Mouse (Mus musculus) limb, embryonic 14.5 days (tissue): Measurements from ENCODE around the gene Pisd. TPM values are rescaled to one million over a fixed set of nuclear protein-coding genes. Genes with fewer than 3 reads are reported as not detected.

ENCODE experiments used
- ATAC-seq: fragments of 200-750 bp; cut with Nextera tagmentation; 2 replicates; pipeline ENCODE4 v1.8.0; 2017; ENCODE audit warnings: low read depth, moderate number of reproducible peaks, moderate TSS enrichment; ENCODE audit not compliant: low FRiP score
- DNase-seq: peaks from one replicate; pipeline ENCODE4 v3.0.0-alpha.2; 2015; ENCODE audit warnings: low spot score
- H3K27ac ChIP-seq: fragments of 300-500 bp; sonication (generic); replicated peaks from 2 replicates; pipeline ENCODE4 v1.5.1; 2014; ENCODE audit warnings: low read depth, mild to moderate bottlenecking, low read length, moderate library complexity, mixed read lengths
- H3K27me3 ChIP-seq: fragments of 300-500 bp; sonication (generic); 2 replicates; pipeline ENCODE4 v1.6.1; 2014; ENCODE audit warnings: low read length, mixed read lengths; ENCODE audit not compliant: control insufficient read depth, insufficient read depth
- H3K36me3 ChIP-seq: fragments of 300-500 bp; sonication (generic); 2 replicates; pipeline ENCODE4 v1.6.1; 2014; ENCODE audit warnings: mild to moderate bottlenecking, low read length, moderate library complexity, mixed read lengths; ENCODE audit not compliant: control insufficient read depth, insufficient read depth
- H3K4me1 ChIP-seq: fragments of 300-500 bp; sonication (generic); 2 replicates; pipeline ENCODE4 v1.6.1; 2014; ENCODE audit warnings: antibody characterized with exemption, low read length, mixed read lengths; ENCODE audit not compliant: control insufficient read depth, insufficient read depth
- H3K4me2 ChIP-seq: fragments of 300-500 bp; sonication (generic); replicated peaks from 2 replicates; pipeline ENCODE4 v1.6.1; 2014; ENCODE audit warnings: low read depth, mild to moderate bottlenecking, low read length, moderate library complexity; ENCODE audit not compliant: severe bottlenecking
- H3K4me3 ChIP-seq: fragments of 300-500 bp; sonication (generic); replicated peaks from 2 replicates; pipeline ENCODE4 v1.5.1; 2014; ENCODE audit warnings: low read length
- H3K9ac ChIP-seq: fragments of 300-500 bp; sonication (generic); 2 replicates; pipeline ENCODE4 v1.6.1; 2014; ENCODE audit warnings: mild to moderate bottlenecking, low read depth, low read length, moderate library complexity; ENCODE audit not compliant: severe bottlenecking
- H3K9me3 ChIP-seq: fragments of 300-500 bp; sonication (generic); 2 replicates; pipeline ENCODE4 v1.6.1; 2016; ENCODE audit warnings: low read length; ENCODE audit not compliant: control insufficient read depth
- POLR2A ChIP-seq: fragments of 200-500 bp; IDR thresholded peaks from 2 replicates; pipeline ENCODE4 v1.8.0; 2012; ENCODE audit warnings: inconsistent platforms, mild to moderate bottlenecking, moderate library complexity, borderline replicate concordance; ENCODE audit not compliant: insufficient read depth, insufficient read length; ENCODE audit errors: extremely low read depth
- WGBS: fragments of 180-500 bp; shearing (Covaris S2); extraction: QIAGEN DNeasy Blood & Tissue Kit; methylation state at CpG from one replicate; pipeline ENCODE4 v1.1.7; 2014; 5-methylcytosine and 5-hydroxymethylcytosine counted together
- polyA plus RNA-seq, 2 experiments: library from polyadenylated mRNA; depleted of rRNA in 1 of 2; stranded (reverse) in 1 of 2; unstranded in 1 of 2; fragments of >200 nt; fragmentation: Nextera tagmentation in 1 of 2; extraction: Ambion mirVana in 1 of 2; gene quantifications; 2 replicates each; pipeline versions ENCODE4 v1.2.1 to v1.2.3; 2012 to 2014

Gene Pisd
- polyA plus RNA-seq, 2 experiments = 45.7 to 57.5 TPM

GRCm38 (mm10) chr5:32697208-32697867, 88.1 kb downstream of the Pisd start:
- no peaks in the 10 kb centered on the region for H3K9me3 ChIP-seq
- ATAC-seq (no peak), DNase-seq (no peak)
- 83% methylated on average over 5 of the region's 5 CpGs for WGBS
- H3K4me1 ChIP-seq = no peaks in the 10 kb centered on the region
- no peaks in the 10 kb centered on the region for H3K27me3 ChIP-seq
- H3K9ac ChIP-seq = no peak overlapping the region
- no peak overlapping the region for H3K4me2 ChIP-seq
- no peak for TF ChIP-seq POLR2A
- no peak overlapping the region for H3K27ac ChIP-seq
- H3K36me3 ChIP-seq = no peaks in the 10 kb centered on the region
- H3K4me3 ChIP-seq = no peak overlapping the region

- no peak for ATAC-seq
- no peak for DNase-seq
- Histone ChIP-seq H3K27me3 (no peaks in the 10 kb centered on the region), H3K4me3 (no peak overlapping the region), H3K4me1 (no peaks in the 10 kb centered on the region), H3K36me3 (0 out of 2 replicates have a peak, but pooled peaks cover 2% of the 10 kb centered on the region), H3K27ac (no peak overlapping the region), H3K4me2 (no peak overlapping the region), H3K9me3 (no peaks in the 10 kb centered on the region), H3K9ac (no peak overlapping the region)
- TF ChIP-seq POLR2A = no peak
- 49% methylated on average over 2 of the region's 2 CpGs for WGBS
These were observed 92.0 kb downstream of the Pisd start for GRCm38 (mm10) chr5:32693411-32693810.

Other genes with a start within 250 kb of the Pisd start
- gene Yes1, start 174.5 kb downstream of the Pisd start, polyA plus RNA-seq (2012; rRNA removed) = 9.4 and 12.8 TPM in 2 replicates
- 27.9 and 34.2 TPM in 2 replicates for gene Yes1, start 174.5 kb downstream of the Pisd start, polyA plus RNA-seq (2014; fragmentation: Nextera tagmentation; extraction: Ambion mirVana)
- gene Gm20671, start 41.5 kb upstream of the Pisd start, polyA plus RNA-seq (2012; rRNA removed) = 1.9 and 6.9 TPM in 2 replicates
- not detected in 2 replicates for gene Gm20671, start 41.5 kb upstream of the Pisd start, polyA plus RNA-seq (2014; fragmentation: Nextera tagmentation; extraction: Ambion mirVana)
- gene Prr14l, start 68.6 kb upstream of the Pisd start, polyA plus RNA-seq (2012; rRNA removed) = 14.9 and 23.7 TPM in 2 replicates
- 13.9 and 14.4 TPM in 2 replicates for gene Prr14l, start 68.6 kb upstream of the Pisd start, polyA plus RNA-seq (2014; fragmentation: Nextera tagmentation; extraction: Ambion mirVana)
- 26.6 and 27.4 TPM in 2 replicates for gene Depdc5, start 78.1 kb upstream of the Pisd start, polyA plus RNA-seq (2012; rRNA removed)
- 18.2 and 23.5 TPM in 2 replicates for gene Depdc5, start 78.1 kb upstream of the Pisd start, polyA plus RNA-seq (2014; fragmentation: Nextera tagmentation; extraction: Ambion mirVana)
- 226 and 247 TPM in 2 replicates for gene Ywhah, start 233.2 kb upstream of the Pisd start, polyA plus RNA-seq (2012; rRNA removed)
- gene Ywhah, start 233.2 kb upstream of the Pisd start, polyA plus RNA-seq (2014; fragmentation: Nextera tagmentation; extraction: Ambion mirVana) = 323 and 339 TPM in 2 replicates